Mouse (Mus musculus) lung, postnatal 0 days (tissue): Measurements from ENCODE around the gene Spg11.

Experiments
- CTCF ChIP-seq: IDR thresholded peaks from 2 replicates; pipeline ENCODE4 v1.5.1; 2016; ENCODE audit warnings: antibody characterized with exemption, mild to moderate bottlenecking
- EP300 ChIP-seq: IDR thresholded peaks from 2 replicates; pipeline ENCODE4 v1.6.1; 2016; ENCODE audit warnings: antibody characterized with exemption, mild to moderate bottlenecking, control low read depth

GRCm38 (mm10) chr2:122102070-122102469 is 16.1 kb downstream of the Spg11 start:
- peak; percentile 55 for TF ChIP-seq CTCF
- TF ChIP-seq EP300, result no peak
